Mouse (Mus musculus) left cerebral cortex, adult 8-10 months (tissue): ENCODE data around the gene Chd3. TPM values are rescaled to one million over a fixed set of nuclear protein-coding genes. Genes with fewer than 3 reads are reported as not detected.
"Not testable (repeated sequence)": the region's sequence is repeated elsewhere in the genome, so short reads cannot be mapped to it uniquely, and the experiment has no call there.

Experiments used
- DNase-seq, 2 experiments: peaks; one replicate each; pipeline ENCODE4 v3.0.0; 2022; ENCODE audit warnings: low spot score in 2 of 2
- total RNA-seq, 4 experiments: library from RNA; stranded (reverse); gene quantifications; 2 replicates each; pipeline ENCODE4 v1.2.4; 2022

Gene Chd3
- total RNA-seq, 4 experiments from 2014 or later = 370 to 420 (median 387) TPM

GRCm38 (mm10) chr11:69406867-69407723 lies 37.9 kb upstream of the Chd3 start:
- DNase-seq = peak in 1 of 2 experiments; percentile 8

DNA sequence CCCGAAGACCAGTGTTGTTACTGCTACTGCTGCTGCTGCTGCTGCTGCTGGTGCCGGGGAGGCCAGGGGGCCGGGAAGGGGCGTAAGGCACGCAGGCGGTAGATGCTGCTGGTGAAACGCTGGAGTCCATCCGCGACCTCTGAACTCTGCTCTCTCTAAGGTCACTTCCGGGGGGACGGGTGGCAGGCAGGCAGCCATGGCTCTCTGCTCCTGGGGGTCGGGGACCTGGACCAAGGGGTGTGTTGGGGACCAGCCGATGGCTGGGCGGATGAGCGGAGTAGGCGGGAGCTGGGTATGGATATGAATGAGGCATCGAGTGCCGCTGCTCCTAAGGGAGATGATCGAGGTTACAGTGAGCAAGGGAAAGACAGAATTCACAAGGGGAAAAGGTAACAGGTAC lies 37.1 kb upstream of the Chd3 start:
- peak in 1 of 2 experiments; percentile 22 for DNase-seq

DNA sequence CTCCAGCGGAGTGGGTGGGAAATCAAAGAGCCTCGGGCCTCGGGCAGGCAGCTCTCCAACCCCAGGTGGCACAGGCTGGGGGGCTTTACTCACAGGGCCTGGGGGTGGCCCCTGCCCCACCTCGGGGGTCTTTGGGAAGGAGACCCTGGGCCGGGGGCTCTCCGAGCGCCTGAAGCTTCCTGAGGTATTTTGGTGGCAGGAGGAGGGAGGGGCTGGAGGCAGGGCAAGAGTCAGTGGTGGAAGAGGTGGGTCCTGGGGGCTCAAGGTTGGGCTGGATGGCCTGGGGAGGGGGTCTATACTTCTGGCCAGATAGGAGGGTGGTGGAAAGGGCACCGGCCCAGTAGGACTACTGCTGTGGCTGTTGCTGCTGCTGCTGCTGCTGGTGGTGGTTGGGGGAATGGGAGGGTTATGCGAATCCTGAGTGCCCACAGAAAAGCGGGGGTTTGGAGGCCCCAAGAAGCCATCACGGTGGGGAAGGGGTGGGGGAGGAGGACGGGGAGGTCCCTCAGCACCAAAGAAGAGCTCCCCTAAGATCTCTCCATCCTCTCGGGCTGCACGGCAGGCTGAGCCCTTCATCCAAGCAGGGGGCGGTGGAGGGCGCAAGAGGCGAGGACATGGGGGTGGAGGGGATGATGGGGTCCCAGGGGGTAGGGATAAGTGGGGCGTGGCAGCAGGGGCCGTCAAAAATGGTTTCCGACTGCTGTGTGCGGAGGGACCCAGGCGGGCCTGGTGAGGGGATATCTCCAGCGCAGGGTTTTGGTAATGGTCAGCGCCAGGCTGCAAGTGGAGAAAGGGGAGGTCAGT lies 36.4 kb upstream of the Chd3 start:
- DNase-seq = peak in 1 of 2 experiments; percentile 20

GRCm38 (mm10) chr11:69404595-69405396 lies 35.6 kb upstream of the Chd3 start:
- peak in 1 of 2 experiments; percentile 13 for DNase-seq

DNA sequence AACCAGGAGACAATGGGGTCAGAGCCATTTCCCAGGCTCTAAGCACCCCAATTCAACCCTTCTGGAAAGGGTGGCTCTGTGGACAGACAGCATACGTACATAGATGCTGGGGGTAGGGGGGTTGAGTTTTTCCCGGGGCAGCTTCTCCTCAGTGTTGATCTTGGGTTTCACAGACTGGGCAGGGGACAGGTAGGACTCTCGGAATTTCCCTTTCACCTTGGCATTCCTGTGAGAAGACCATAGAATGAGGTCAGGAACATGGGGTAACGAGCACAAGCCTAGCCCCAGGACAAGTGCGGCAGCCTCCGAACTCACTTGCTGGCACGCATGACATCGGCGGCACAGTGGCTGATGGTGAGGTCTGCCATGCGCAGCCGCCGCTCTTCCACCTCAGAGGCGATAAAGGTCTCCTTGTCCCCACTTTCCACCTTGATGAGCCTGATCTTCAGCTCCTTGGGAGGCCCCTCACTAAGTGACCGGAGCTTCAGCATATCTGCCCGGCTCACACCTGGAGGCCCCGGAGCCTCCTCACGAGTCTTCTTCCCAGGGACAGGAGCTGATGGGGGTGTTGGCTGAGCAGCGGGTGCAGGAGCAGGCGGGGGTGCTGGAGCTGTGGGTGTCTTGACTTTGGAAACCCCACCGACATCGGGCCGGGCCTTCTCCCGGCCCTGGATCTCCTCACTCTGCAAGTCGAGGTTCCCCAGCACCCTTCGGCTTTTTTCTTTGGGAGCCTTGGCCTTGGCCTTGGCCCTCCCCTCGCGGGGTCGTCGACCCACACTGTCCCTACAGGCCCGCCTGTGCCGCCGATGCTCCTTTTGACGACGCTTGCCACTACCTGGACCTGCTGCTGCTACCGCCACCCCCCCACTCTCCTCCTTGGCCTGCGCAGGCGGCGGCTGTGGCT lies 34.7 kb upstream of the Chd3 start:
- DNase-seq = peak in 1 of 2 experiments; percentile 14

GRCm38 (mm10) chr11:69401987-69402386 lies 32.8 kb upstream of the Chd3 start:
- no peak for DNase-seq

DNA sequence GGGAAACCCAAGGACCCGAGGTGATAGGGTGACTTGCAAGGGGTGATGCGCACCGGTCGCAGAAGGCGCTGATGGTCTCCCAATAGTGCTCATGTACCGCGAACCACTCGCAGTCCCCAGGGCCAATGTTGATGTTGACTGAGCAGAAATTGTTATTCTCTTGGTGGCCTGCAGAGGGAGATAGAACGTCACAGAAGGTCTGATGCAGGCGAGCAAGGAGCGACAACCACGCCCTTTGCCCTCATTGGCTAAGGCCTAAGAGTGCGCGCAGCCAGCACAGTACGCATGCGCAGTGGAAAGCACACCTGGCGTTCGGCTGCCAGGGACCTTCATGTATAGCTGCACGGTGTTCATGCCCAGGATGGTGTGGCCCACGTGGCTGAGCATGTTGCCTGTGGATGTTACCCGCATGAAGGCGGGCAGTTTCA lies 32.0 kb upstream of the Chd3 start:
- DNase-seq = peak in 1 of 2 experiments; percentile 92

GRCm38 (mm10) chr11:69400083-69400850 lies 31.1 kb upstream of the Chd3 start:
- peak in 1 of 2 experiments; percentile 30 for DNase-seq

DNA sequence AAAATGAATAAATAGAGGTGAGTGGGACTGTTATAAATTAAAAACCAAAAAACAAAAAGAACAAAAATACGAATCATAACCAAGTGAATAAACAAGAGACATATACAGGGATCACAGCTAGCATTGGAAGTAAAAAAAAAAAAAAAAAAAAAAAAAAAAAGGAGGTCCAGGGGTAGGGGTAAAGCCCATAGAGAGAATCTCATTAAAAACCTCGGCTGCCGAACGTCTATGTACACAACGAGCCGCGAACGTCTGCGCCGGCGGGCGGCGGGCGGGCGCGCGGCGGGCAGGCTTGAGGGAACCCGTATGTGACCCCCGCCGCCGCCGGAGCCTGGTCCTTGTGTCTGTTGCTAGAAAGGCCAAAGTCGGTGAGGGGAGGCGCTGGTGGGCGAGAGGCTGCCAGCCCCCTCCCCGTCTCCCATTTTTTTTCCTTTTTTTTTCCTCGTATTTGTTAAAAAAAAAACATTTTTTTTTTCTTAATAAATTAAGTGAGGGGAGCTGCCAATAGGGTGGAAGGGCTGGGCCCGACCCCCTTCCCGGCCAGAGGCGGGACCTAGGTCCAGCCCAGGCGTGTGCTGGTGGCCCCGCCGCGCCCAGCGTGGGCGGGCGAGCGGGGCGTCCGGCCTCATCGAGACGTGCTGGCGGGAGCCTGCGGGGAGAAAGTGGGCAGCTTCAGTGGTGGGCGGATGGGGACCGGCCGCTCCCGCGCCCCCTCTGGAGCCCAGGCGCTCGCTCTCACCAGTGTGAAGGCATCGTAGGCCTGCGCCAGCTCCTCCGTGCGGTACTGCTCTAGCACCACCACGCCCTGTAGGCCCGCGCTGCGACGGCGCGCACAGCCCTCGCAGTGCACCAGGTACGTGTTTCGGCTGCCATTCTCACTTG lies 30.2 kb upstream of the Chd3 start:
- DNase-seq = peak in 1 of 2 experiments; percentile 34

GRCm38 (mm10) chr11:69398486-69399200 lies 29.4 kb upstream of the Chd3 start:
- DNase-seq = peak in 1 of 2 experiments; percentile 21

DNA sequence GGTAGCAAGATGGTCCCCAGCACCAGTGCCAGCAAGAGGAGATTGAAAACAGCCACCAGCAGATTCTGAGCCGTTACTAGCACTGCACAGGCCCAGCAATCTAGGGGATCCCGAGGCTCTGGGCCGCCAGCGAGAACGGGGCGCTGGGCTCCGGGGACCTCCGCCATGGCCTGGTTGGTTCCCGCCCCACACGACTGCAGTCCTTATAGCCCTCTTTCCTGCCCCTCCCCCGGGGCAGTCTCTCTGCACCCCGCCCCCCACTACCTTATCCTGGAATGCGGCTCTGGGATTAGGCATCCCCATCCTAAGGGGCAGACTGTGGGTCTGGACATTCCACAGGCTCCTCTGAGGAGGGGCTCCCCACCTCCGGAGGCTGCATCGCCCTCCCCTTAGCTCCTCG lies 28.9 kb upstream of the Chd3 start, which contains the start of gene Tmem88:
TSS of gene Tmem88 (minus strand) at position 176 of the 400 bp plus-strand sequence.
- DNase-seq = peak in 1 of 2 experiments; percentile 33

DNA sequence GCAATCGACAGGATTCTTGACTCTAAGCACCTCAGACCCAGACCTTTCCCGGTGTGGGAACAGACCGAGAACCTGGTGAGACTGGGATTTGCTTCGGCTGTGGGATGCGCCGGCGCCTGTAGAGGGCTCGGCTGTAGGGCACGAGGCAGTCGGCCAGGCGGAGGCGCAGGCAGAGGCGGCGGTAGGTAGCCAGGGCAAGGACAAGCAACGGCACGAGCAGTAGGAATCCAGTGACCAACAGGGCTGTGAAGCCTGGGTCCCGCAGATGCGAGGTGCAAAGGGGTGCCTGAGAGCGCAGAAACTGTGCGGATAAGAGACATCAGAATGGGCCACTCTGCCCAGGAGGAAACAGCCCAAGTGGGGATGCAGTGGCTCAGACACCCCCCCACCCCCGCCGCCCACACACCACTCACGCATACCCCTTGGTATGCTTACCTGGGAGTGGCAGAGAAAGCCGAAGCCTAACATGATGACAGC lies 28.4 kb upstream of the Chd3 start:
- peak in 1 of 2 experiments; percentile 30 for DNase-seq

DNA sequence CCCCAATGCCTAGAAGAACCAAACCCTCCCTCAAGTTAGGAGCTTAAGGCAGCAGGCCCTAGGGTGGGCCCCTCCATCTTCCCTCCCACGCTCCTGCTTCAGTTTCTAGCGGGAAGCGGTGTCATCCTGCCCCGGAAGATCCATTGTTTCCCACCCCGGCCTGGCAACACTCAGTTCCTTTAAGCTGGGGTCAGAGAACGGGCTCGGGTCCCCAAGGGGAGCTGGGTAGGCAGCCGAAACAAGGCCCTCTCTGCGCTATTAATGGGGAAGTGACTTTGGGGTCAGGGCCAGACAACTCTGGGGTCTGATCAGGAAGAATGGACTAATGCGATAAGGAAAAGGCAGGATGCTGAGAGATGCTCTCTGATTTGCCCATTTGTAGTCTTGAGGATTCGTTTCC lies 27.6 kb upstream of the Chd3 start:
- DNase-seq = peak in 1 of 2 experiments; percentile 37

DNA sequence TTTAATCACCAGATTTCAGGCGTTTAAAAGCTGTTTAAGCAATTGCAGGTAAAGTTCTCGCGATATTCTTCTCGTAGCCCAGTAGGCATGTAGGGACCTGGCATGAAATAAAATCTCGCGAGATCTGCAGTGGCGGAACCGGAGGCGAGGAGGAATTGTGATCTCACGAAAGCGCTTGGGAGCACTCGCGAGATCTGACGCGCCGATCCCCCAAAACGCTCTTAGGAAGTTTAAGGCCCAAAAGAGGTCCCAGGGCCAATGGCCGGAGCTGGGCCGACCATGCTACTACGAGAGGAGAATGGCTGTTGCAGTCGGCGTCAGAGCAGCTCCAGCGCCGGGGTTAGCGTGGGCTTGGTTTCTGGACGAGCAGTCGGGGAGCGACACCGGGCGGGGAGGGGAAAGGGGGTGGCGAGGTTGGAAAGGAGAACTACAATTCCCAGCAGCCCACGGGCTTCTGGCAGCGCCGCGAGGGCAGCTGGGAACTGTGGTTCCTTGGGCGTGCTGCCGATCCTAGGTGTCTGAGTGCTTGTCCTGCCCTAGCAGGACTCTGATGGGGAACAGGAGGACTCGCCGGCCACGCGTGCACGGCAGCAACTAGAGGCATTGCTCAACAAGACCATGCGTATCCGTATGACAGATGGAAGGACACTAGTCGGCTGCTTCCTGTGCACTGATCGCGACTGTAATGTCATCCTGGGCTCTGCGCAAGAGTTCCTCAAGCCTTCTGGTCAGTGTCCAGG lies 26.6 kb upstream of the Chd3 start:
- DNase-seq = peak; percentile 94 to 98

- peak; percentile 88 for DNase-seq
Measured at GRCm38 (mm10) chr11:69395235-69395633, 26.0 kb upstream of the Chd3 start, which contains the start of the genes Naa38 and Cyb5d1. Gene Naa38, plus strand, starts transcription at chr11:69395487. Gene Cyb5d1, minus strand, starts transcription at chr11:69395631.

DNA sequence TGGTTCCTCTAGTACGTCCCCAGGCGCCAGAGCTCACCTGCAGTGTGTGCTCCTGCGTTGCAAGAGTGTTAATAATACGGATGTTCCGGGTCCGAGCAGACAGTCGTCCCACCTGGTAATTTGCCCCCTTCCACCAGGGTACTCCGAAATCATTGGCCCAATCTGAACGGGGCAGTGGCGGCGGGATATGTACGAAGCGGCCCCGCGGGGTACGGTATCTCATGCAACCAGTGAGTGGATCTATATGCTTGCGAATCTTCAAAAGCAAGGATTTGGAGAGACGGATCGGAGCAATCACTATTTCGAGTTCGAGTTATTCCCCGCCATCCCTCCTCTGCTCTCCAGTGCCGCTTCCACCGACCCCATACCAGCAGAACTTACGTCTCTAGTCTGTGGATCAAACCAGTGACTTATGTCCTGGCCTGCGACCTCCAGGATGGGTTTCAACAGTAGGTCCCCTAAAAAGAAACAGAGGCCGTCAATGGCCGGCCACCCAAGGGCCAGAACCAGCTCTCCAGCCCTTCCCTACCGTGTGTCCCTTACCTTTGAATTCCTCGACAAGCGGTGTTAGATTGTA lies 25.5 kb upstream of the Chd3 start:
- not testable (repeated sequence) for DNase-seq
